Mouse (Mus musculus) ES-CJ7 (cell line): ENCODE measurements at regions not wholly inside any gene's neighbourhood (a gene's known extent, or its start where the extent isn't known, plus 50 kb on each side); places are given as distances from the start of the nearest gene placed in this dataset.

Experiments
- DNase-seq: peaks from one replicate; pipeline ENCODE4 v3.0.0; 2011; ENCODE audit warnings: low read depth, low spot score

DNA sequence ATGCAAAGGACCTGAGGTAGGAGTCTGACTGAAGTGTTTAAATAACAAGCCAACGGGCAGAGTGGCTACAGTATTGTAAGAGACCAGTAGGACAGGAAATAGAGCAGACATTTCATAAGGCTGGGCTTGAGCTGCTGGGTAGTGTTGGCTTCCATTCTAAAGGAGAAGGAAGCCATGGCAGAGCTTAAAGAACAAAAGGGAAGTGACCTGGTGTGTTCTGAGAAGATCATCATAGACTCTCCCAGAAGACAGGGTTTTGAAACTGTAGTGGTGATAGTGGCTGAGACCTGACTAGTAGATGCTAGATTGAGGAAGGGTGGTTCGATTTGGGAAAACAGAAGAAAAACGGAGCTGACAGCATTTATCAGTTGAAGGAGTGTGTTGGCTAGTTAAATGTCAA lies 514.1 kb upstream of the Zfp462 start:
- no peak for DNase-seq

DNA sequence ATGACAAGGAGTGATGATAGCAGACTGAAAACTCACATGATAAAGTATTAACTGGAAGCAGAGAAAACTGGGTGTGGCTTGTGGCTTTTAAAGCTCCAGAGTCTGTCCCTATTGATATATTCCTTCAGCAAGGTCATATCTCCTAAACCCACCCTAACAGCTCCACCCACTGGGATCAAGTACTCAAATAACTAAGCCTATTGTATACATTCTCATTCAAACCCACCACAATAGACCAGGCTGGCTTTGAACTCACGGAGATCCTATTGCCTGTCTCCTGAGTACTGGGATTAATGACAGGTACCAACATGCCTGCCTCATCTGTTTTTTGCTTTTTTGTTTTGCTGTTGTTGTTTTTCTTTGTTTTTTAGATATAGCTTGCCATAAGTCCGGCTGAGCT lies 484.3 kb upstream of the Zfp462 start:
- DNase-seq: peak; percentile 81

DNA sequence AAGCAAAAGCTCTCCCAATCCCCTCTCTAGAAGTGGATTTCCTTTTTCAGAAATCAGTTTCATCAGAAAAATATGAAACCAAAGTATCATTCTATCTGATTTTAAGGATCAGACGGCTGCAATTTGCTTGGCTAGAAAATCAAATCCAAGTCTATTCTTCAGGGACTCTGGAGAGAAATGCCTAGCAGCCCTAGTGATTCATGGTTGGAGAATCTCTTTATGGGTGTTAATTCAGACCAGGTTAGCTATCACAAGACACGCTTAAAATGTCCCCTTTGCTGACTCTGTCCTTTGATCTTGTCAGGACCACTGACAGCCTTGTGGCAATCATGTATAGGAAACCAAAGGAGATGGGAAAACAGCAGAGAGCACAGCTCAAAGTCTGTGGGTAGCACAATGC lies 475.7 kb upstream of the Zfp462 start:
- no peak for DNase-seq

DNA sequence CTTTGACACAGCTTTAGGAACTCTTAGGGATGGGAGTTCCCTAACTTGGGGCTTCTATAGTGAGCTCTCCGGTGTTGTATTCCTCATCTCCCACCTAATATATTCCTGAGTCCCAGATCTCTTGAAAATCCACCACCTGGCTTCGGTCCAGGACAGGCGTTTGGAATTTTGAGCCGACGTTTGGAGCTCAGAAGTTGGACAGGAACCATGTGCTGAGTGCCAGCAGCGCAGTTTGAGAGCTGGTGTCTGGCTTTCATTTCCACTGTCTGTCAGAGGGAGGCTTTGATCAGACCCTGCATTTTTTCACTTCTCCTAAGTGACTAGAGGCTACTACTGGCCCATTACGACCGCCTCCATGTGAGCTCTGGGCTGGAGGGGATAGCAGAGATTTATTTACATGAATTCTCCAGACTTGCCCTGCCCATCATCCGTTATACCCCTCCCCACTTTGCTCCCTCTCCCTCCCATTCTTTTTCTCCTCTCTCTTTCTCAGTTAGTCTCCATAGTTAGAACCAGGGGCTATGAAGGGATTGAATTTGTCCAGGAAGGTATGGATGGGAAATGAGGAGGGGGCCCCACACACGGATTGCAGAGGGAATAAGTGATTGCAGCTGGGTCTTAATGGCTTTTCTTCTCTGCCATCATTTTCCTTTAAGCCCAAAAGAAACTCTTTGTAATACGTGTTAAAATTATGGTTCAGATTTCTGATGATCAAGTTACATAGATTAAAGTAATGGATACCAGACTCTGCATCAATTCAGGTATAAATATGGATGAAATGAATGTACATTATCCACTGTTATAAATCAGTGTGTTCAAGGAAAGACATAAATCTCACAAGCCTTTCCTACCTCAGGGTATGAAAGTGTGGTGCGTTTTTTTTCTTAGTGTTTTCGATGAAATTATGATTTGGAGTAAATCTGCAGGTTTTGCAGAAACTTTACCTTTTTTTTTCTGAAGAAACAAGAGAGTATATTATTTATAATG lies 474.5 kb upstream of the Zfp462 start:
- no peak for DNase-seq

DNA sequence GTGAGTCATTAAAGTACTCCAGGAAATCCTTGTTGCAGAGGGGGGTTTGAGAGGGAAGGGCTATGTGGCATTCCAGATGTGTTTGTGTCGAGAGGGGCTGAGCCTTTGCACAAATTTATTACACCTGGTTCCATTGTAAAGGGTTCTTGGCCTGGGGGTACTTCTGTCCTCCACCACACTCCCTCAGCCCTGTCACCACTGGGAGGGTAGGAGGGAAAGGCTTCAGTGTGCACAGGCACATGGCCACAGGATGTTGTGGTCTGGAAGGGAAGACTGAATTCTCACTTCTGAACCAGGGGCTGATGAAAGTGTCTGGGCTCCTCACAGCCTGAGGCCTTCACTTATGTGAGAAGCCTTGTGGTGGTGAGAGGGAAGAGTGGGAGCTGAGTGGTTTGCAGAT lies 473.8 kb upstream of the Zfp462 start:
- DNase-seq: no peak

DNA sequence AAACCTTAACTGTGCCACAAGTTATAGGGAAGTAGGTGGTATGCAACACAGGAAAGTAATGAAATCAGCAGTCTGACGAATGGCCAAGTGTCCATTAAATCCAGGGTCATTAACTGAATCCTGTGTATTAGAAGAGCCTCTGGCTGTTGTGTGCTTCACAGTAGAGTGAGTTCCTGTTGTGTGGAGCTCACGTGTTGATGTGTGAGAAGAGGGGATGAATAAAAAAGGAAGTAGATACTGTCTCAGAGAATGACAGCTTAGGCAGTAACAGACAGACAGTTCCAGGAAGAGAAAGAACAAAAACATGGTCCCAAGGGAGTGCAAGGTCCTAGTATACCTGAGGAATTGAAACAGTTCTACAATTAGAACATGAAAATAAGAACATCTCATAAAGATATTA lies 463.1 kb upstream of the Zfp462 start:
- DNase-seq: no peak

DNA sequence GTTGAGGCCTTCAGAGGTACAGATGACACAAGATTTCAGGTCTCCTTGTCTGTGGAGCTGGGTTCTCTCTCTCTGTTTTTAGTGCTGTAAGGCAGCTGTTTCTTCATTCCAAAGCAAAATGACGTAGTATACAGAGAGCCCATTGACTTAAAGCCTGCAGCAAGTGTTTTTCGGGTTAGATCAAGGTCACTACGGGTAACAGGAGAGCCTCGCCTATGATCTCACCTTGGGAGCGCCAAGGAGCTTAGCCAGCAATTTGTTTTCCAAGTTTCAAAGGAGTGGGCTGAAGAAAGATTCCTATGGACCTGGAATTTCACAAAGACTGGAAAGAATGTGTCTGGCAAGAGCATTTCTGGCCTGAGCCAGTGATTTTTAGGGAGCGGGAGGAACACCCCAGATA lies 451.8 kb upstream of the Zfp462 start:
- peak; percentile 43 for DNase-seq

DNA sequence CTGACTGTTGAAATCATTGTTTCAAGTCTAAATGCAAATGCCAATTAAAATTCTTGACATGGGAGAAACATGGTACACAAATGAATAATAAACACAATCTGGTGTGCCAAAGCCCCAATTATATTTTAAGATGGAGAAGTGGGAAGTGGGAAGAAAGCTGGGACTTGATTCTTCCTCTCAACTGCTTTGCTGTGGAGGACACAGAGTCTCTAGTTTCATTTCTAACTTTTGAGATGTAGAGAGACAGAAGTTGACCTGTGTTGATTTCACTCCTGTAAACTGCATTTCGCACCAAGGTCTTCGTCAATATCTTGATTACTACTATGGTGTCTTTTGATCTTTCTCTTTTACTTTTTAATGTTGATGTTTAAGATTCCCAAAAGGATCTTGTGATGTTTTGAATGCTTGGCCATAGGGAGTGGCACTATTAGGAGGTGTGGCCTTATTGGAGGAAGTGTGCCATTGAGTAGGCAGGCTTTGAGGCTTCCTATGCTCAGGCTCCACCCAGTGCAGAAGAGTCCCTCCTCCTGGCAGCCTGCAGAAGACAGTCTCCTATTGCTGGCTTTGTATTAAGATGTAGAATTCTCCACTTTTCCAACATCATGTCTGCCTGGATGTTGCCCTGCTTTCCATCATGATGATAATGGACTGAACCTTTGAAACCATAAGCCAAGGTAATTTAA lies 447.4 kb upstream of the Zfp462 start:
- DNase-seq: no peak

DNA sequence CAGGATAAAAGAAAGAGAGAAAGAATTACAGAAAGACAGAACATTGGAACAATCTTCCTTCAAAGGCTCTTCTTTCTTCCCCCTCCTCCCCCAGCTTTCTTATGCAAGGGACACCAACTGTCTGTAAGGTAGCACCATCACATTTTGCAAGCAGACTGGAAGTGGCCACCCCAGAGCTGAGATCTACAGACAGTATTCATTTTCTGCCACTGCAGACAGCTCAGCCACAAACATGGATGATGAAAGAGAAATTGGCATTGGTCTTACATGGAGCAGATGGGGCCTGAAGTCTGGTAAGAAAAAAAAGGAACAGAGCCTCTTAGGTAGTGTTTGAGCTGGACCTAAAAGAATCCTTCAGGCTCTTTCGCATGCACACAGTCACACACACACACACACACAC lies 428.9 kb upstream of the Zfp462 start:
- DNase-seq: no peak

DNA sequence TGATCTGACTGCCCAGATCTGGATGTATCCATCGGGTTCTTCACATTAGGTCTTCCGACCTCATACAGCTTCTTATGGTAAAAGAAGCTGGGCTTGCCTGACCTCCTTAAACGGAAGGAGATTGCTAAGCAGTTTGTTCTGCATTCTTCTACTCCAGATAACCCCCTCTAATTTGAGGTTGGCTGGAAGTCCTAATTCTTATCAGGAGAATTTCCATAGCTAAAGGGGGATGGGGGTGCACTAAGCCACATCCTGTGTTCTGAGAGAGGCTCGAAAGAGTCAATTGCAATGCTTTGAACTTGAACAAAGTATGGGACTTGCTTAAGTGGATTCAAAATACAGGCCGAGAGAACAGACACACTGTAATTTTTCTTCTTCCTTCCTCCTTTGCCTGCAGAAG lies 421.6 kb upstream of the Zfp462 start:
- no peak for DNase-seq

DNA sequence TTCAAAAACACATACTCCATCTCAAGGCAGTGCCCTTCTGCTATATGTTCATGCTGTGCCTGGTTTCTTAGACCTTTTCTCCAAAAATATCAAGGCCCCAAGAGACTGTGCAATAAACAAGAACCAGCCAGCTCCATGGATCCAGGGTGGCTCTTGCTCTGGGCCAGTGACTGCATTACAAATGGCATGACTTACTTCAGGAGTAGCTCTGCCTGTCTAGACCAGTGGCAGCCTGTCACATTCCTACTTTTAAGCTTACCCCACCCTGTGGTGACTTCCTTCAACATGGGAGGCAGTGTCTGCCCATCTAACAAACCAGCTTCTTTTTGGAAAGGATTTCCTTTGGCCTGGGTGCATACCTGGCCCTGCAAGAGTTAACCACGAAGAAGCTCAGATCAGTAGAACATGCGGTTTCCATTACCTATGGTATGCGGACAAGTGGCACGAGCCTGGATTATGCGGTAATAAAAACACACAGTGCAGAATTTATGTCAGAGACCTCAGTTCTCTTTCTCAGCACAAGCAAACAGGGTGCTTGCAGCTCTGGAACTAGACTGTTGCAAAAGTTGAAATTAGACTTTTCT lies 418.8 kb upstream of the Zfp462 start:
- no peak for DNase-seq

DNA sequence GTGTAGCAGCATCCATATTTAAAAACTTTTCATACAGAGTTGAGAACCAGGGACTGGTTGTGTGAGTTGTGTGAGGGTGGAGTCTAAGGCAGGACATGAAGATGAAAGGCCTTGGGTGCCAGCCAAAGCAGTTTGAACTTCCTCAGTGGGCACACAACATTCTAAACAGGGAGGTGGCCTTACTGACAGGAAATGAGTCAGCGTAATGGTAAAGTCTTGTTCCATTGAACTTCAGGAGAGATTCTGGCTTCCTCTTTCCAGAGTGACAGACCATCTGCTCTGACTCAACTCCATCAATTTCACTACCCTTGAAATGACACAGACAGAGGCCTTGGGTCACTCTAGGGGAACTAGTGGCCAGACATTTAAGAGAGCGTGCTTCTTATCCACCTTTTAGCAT lies 417.2 kb upstream of the Zfp462 start:
- no peak for DNase-seq

DNA sequence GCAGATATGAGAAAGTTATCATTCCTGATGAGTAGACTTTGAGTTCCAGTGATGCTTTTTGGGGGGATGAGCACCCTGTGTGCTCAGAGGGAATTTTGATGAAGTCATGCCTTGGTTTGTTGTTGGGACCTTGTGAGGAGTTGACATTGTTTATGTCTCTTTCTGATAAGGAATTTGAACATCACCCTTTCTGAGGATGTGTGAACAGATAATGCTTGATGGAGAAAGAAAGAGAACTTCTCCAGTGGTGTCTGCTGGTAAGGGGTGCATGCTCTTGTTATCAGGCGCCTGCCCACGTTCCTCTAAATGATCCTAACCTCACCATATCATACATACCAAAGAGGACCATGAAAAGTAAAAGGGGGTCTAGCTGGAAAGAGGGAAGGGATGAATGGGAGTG lies 413.1 kb upstream of the Zfp462 start:
- DNase-seq: no peak

DNA sequence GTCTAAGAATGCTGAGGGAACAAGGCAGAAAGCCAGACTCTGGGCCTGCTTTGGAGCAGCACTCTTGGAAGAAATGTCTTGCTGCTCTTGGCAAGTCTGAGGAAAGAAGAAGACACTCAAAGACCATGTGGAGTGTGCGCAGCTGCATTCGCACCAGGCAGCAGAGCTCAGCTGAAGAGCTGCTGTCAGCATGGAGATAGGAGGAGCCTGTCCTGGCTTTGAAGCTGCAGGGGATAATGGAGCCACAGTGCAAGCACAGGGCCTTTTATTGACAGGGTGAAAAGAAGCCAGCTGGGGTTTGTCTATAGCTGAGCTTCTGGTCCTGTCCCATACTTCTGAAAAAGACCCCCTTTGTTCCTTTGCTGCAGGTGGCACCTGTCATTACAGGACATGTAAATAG lies 411.0 kb upstream of the Zfp462 start:
- DNase-seq: no peak

DNA sequence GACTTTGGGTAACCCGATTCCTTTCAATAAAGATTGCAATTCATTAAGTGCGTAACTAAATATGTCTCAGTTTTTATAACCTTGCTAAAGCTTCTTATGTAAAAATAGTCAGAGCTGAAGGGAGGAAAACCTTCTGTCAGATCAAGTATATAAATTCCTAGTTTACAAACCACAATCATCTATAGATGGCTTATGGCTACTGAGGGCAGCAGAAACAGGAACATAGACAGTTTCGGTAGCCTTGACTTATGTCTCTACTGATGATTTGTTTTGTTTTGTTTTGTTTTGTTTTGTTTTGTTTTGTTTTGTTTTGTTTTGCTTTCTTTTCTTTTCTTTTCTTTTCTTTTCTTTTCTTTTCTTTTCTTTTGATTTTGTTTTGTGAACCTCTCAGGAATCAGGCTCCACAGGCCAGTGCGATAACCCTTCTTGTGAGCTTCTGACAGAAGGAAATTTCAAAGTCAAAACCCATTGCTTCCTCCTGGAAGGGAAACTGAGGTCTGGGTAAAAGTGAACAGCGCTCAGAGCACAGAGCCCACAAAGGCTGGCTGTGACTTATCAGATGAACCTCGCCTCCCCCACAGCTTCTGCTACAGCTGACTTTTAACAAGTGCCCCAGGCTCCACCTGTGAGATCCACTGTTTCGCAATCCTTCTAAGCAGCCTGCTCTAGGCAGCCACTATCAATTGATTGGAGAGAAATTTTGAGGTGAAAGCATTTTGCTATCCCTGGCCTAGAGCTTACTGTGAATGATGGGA lies 391.8 kb upstream of the Zfp462 start:
- no peak for DNase-seq

DNA sequence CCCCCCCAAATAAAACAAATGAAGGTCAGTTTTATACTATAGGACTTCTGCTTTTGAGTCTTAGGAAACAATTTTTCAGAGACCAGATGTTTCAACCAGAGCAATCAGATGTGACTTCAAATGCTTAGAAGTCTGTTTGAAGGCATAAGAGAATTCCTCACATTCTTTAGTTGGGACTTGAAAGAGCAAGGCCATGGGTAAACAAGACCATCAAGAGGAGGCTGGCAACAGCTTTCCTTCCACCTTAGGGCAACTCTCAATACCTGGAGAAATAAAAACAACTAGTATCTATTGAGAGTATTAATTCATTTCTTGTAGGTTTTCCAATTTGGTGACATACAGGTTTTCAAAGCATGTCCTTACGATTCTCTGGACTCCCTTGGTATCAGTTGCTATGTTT lies 381.8 kb upstream of the Zfp462 start:
- DNase-seq: peak; percentile 4

DNA sequence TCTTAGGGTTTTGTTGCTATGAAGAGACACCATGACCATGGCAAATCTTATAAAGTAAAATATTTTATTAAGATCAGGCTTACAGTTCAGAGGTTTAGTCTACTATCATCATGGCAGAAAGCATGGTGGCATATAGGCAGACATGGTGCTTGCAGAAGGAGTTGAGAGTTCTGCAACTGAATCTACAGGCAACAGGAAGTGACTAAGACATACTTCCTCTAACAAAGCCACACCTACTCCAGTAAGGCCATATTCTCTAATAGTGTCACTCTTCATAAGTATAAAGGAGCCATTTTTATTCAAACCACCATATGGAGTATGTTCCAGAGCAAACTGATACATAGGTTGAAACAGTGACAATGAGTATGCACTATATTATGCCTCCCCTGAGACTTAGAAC lies 371.7 kb upstream of the Zfp462 start:
- no peak for DNase-seq

DNA sequence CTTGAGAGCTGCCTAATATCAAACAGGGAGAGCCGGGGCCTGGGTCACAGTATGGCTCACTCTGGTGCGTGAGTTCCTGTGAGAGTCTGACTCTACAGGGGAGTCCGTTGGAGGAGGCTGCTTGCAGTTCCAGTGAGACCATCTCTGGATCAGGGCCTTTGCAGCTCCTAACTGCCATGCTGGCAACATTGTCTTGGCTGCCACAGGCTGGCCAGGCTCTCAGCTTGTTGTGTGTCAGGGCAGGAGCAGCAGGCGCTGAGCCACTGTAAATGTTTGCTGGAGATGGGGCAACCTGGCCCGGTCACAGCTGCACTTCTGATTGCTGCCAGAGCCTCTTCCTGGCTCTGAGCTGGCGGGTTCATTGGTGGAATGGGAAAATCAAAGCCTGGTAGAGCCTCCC lies 357.7 kb upstream of the Zfp462 start:
- DNase-seq: no peak

DNA sequence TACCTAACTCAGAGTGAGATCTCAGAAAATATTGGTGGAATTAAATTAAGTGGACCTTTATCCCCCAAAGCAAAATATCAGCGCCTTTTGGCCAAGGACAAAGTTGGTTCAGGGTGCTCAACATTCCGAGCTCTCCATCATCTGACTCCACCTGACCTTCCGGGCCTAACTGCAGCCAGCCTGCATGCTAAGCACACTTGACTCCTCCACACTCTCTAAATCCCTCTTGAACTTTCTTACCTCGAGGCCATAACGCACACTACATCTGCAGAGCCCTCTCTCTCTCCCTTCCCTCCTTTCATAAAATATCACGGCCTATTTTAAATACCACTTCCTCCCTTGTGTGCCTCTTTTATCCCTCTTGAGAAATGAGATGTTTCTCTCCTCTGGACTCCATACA lies 356.1 kb upstream of the Zfp462 start:
- no peak for DNase-seq

DNA sequence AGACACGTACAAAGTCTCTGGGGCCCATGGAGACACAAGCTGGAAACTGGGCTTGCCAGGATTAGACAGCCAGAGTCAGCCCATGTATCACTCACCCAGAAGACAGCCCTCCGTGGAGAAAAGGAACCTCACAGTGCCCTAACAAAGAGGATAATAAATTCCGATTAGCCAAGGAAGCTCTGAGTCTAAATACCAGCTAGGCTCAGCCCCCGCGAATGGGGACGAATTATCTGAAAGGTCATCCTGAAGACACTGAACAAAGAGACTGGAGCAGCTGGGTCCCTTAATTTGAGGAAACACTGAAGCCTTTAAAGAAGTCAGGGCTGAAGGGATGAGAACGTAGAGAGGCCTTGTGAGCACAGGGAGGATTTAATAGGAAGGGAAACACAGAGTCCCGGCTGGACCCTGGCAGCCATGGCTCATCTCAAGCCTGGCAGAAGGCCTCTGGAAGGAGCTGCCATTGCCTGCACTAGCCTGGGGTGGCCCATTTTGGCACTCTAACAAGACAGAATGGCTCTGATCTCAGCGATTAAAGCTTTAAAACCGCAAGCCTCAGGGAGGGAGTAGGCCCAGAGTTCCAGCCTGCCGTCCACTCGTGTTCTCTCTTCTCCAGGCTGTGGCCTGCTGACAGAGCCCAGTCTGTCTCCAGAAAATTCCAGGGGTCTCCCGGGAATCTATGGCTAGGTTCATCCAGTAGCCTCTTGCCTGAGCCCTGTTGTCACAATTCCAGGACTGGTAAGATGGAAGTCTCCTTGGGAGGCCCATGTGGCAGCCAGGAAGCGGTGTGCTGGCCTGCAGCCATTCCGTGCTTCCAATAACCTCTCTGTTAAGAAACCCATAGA lies 343.0 kb upstream of the Zfp462 start:
- no peak for DNase-seq
